In genomic region chrX:152178843-152179545, GRCm38 (mm10) we compare ENCODE assay signal across 8 mouse cellular contexts. TPM values are rescaled to one million over a fixed set of nuclear protein-coding genes. Genes with fewer than 3 reads are reported as not detected.
DNase-seq lines count a peak whose midpoint lies in the region; ATAC-seq and TF ChIP-seq lines count a peak whose summit lies in the region.

No protein-coding gene starts in this region.

- no peaks in the 10 kb centered on the region; the same call in none of the 2 replicates for H3K4me1 ChIP-seq in thymus, adult 2 months (replicated peaks; ENCODE audit: control insufficient read depth, insufficient read depth, low read length)
- H3K4me1 ChIP-seq in embryonic facial prominence, embryonic 14.5 days (ENCODE audit: control insufficient read depth, insufficient read depth, low read length) = no peaks in the 10 kb centered on the region; the same call in 1 of the 2 replicates
- H3K4me1 ChIP-seq in heart, embryonic 16.5 days (ENCODE audit: control insufficient read depth, insufficient read depth, low read length) = peaks cover 7% of the 10 kb centered on the region

- H3K36me3 ChIP-seq in thymus, adult 2 months (ENCODE audit: control insufficient read depth, insufficient read depth, low read length) = no peaks in the 10 kb centered on the region
- no peaks in the 10 kb centered on the region for H3K36me3 ChIP-seq in embryonic facial prominence, embryonic 14.5 days (ENCODE audit: control insufficient read depth, insufficient read depth, low read length)
- H3K36me3 ChIP-seq in heart, embryonic 16.5 days (ENCODE audit: control insufficient read depth, insufficient read depth) = no peaks in the 10 kb centered on the region
- no peaks in the 10 kb centered on the region for H3K36me3 ChIP-seq in macrophage (ENCODE audit: inconsistent target)

- WGBS in thymus, adult 2 months = 28% methylated on average over 8 of the region's 8 CpGs
- 47% methylated on average over 7 of the region's 8 CpGs for WGBS in embryonic facial prominence, embryonic 14.5 days
- 22% methylated on average over 8 of the region's 8 CpGs for WGBS in heart, embryonic 16.5 days
- WGBS in macrophage (ENCODE audit: missing documents) = 45% methylated on average over 8 of the region's 8 CpGs

- H3K4me2 ChIP-seq in embryonic facial prominence, embryonic 14.5 days (ENCODE audit: low read depth, low read length) = peak overlapping the region; percentile 50
- peak overlapping the region; percentile 65 for H3K4me2 ChIP-seq in heart, embryonic 16.5 days (ENCODE audit: low read depth, low read length)

- TF ChIP-seq POLR2A in thymus, adult 2 months (IDR thresholded peaks at IDR 0.05; ENCODE audit: control insufficient read depth, extremely low read depth, insufficient read depth, low read length, poor library complexity) = no peak

- no peak for DNase-seq in thymus, adult 2 months
- DNase-seq in thymus, postnatal 4 days = no peak
- peak; percentile 78 for DNase-seq in embryonic facial prominence, embryonic 14.5 days (ENCODE audit: low spot score)
- DNase-seq in kidney, postnatal 25 days = peak; percentile 80 to 85
- DNase-seq in urinary bladder, postnatal 4 days (ENCODE audit: low spot score in 2 of 2) = peak; percentile 44 to 71
- no peak for DNase-seq in left cerebral cortex, postnatal 14 days (ENCODE audit: low spot score in 2 of 2)

- H3K9me3 ChIP-seq in embryonic facial prominence, embryonic 14.5 days (ENCODE audit: control insufficient read depth, low read length) = no peaks in the 10 kb centered on the region
- no peaks in the 10 kb centered on the region for H3K9me3 ChIP-seq in heart, embryonic 16.5 days (replicated peaks; ENCODE audit: control insufficient read depth, low read length)

- peak overlapping the region; percentile 19 for H3K4me3 ChIP-seq in thymus, adult 2 months (ENCODE audit: control insufficient read depth, insufficient read depth, low read length)
- peak overlapping the region; percentile 34 for H3K4me3 ChIP-seq in embryonic facial prominence, embryonic 14.5 days (ENCODE audit: low read depth, low read length)
- H3K4me3 ChIP-seq in heart, embryonic 16.5 days (ENCODE audit: low read length) = peak overlapping the region; percentile 57
- H3K4me3 ChIP-seq in macrophage (ENCODE audit: inconsistent target) = peak overlapping the region; percentile 45

- no peak overlapping the region for H3K27ac ChIP-seq in thymus, adult 2 months (ENCODE audit: control insufficient read depth, insufficient read depth, low read length)
- 0 out of 2 replicates have a peak overlapping the region, but pooled peaks have one; percentile 8 for H3K27ac ChIP-seq in embryonic facial prominence, embryonic 14.5 days (replicated peaks; ENCODE audit: low read depth, low read length)
- peak overlapping the region; percentile 92 for H3K27ac ChIP-seq in heart, embryonic 16.5 days (ENCODE audit: low read length)
- peak overlapping the region; percentile 62 for H3K27ac ChIP-seq in macrophage

- H3K9ac ChIP-seq in embryonic facial prominence, embryonic 14.5 days (ENCODE audit: low read depth, low read length) = peak overlapping the region; percentile 43; the same call in 1 of the 2 replicates
- peak overlapping the region; percentile 66 for H3K9ac ChIP-seq in heart, embryonic 16.5 days (ENCODE audit: low read length)

- TF ChIP-seq CTCF in thymus, adult 2 months (IDR thresholded peaks at IDR 0.05; ENCODE audit: borderline replicate concordance, control insufficient read depth, extremely low read depth, insufficient read depth, low read length, poor library complexity) = no peak

- H3K27me3 ChIP-seq in thymus, adult 2 months (ENCODE audit: control insufficient read depth, insufficient read depth, low read length) = no peaks in the 10 kb centered on the region
- peaks cover 29% of the 10 kb centered on the region for H3K27me3 ChIP-seq in embryonic facial prominence, embryonic 14.5 days (replicated peaks; ENCODE audit: control insufficient read depth, insufficient read depth, low read length)
- peaks cover 25% of the 10 kb centered on the region for H3K27me3 ChIP-seq in heart, embryonic 16.5 days (ENCODE audit: control insufficient read depth, insufficient read depth, low read length)

- intact Hi-C loops in left cerebral cortex, postnatal 14 days (cut with DNase I) = no loop called here

- peak; percentile 89 for ATAC-seq in embryonic facial prominence, embryonic 14.5 days (ENCODE audit: low read depth)
- peak; percentile 87 for ATAC-seq in heart, embryonic 16.5 days (replicated peaks; ENCODE audit: extremely low read depth, insufficient read depth, low FRiP score)

- H3K79me2 ChIP-seq in macrophage (ENCODE audit: inconsistent target) = peaks cover 51% of the 10 kb centered on the region

RNA-seq across cellular contexts. Expression of gene Iqsec2, which starts 34.9 kb away (rescaled TPM):
- polyA plus RNA-seq in thymus, adult 2 months (2012; rRNA removed) = 6.0 and 9.7 TPM in 2 replicates
- polyA plus RNA-seq in embryonic facial prominence, embryonic 14.5 days (2014; fragmentation: Nextera tagmentation; extraction: Ambion mirVana) = 4.6 and 5.6 TPM in 2 replicates
- polyA plus RNA-seq in heart, embryonic 16.5 days (2015; fragmentation: Nextera tagmentation; extraction: Ambion mirVana) = 41.7 and 49.4 TPM in 2 replicates
- 100 to 1,000 TPM in 10 of 26 experiments, 10 to 100 TPM in 16; 40.4 to 192 (median 90.7) TPM for total RNA-seq in macrophage (2018; cell fraction: chromatin; rRNA removed)
- 10 to 100 TPM; 33.2 to 70.2 (median 48.0) TPM for total RNA-seq in macrophage (2018; cell fraction: cytosol; rRNA removed)
- total RNA-seq in macrophage (2018; cell fraction: nucleus; rRNA removed) = 100 to 1,000 TPM in 2 of 26 experiments, 10 to 100 TPM in 24; 48.3 to 198 (median 75.5) TPM
- polyA plus RNA-seq in macrophage (2018) = 26.0 to 39.1 TPM (median 29.2 TPM) in 3 replicates
- 100 to 1,000 TPM; 147 to 149 TPM for total RNA-seq in left cerebral cortex, postnatal 14 days (2021)

RNA-seq across cellular contexts. Expression of gene Kdm5c, which starts 53.8 kb away (rescaled TPM):
- polyA plus RNA-seq in thymus, adult 2 months (2012; rRNA removed) = 92.5 and 114 TPM in 2 replicates
- 24.9 and 25.5 TPM in 2 replicates for polyA plus RNA-seq in embryonic facial prominence, embryonic 14.5 days (2014; fragmentation: Nextera tagmentation; extraction: Ambion mirVana)
- 32.4 and 33.9 TPM in 2 replicates for polyA plus RNA-seq in heart, embryonic 16.5 days (2015; fragmentation: Nextera tagmentation; extraction: Ambion mirVana)
- 100 to 1,000 TPM; 117 to 322 (median 147) TPM for total RNA-seq in macrophage (2018; cell fraction: chromatin; rRNA removed)
- 10 to 100 TPM; 42.1 to 74.0 (median 55.7) TPM for total RNA-seq in macrophage (2018; cell fraction: cytosol; rRNA removed)
- 100 to 1,000 TPM in 21 of 26 experiments, 10 to 100 TPM in 5; 91.0 to 221 (median 108) TPM for total RNA-seq in macrophage (2018; cell fraction: nucleus; rRNA removed)
- 31.6 to 40.2 TPM (median 39.9 TPM) in 3 replicates for polyA plus RNA-seq in macrophage (2018)
- 10 to 100 TPM; 59.4 to 69.8 TPM for total RNA-seq in left cerebral cortex, postnatal 14 days (2021)

Comparison
In these comparisons a context has a peak if more than half of its experiments do, and no peak if none do; other contexts are left out.
1. DNase-seq: peak in embryonic facial prominence, embryonic 14.5 days (single experiment), kidney, postnatal 25 days (2 of 2) and urinary bladder, postnatal 4 days (2 of 2); none in thymus, adult 2 months (single experiment), thymus, postnatal 4 days (single experiment) and left cerebral cortex, postnatal 14 days (0 of 2).
2. Peak in every context shown above with its lines, with median percentiles within 50 percentile points of each other: H3K4me3 ChIP-seq.